Mouse (Mus musculus): Measurements from ENCODE around the gene Pfpl.
A peak's percentile ranks its signal among the peaks of the same experiment; 100 is the strongest.

Pfpl gene

DNA sequence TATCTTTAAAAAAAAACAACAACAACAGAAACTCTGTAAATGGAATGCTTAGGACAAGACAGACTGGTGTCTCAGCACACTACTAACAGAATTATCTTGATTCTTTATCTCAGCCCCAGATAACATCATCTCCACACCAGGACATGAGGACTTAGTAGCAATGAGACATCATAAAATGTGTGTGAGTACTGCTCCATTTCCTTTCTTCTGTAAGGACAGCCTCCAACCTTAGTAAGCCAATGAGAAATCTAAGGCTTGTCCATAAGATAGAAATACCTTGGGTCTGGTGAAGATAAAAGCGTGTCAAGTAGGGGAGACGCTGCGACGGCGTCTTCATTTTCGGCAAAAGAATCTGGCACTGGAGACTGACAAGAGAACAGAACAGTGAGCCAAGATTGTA, at the start of gene Pfpl:
Gene Pfpl (plus strand): TSS at position 301 of the 400 bp plus-strand sequence.
- no peak for DNase-seq (ENCODE audit: low spot score in 2 of 2)

DNA sequence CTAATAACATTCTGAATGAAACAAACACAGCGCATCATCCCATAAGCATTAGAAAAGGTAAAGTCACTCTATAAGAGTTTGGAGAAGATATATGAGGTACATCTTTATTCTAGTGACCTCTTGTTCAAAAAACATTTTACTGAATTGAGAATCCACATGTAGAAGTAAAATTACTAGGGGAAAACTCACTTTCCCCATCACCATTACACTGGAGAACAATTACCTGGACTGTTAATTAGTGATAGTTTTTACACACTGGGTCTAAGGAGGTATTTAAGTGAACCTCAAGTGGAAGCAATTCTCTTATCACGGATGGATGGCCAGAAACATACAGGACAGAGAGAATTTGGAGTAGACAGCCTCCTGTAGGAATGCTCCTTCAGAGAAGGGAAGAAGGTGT, 40.7 kb upstream of the Pfpl start, which contains the start of gene Olfr1440:
Gene Olfr1440 (plus strand): TSS at position 301 of the 400 bp plus-strand sequence.
- no peak for DNase-seq (ENCODE audit: low spot score in 2 of 2)

DNA sequence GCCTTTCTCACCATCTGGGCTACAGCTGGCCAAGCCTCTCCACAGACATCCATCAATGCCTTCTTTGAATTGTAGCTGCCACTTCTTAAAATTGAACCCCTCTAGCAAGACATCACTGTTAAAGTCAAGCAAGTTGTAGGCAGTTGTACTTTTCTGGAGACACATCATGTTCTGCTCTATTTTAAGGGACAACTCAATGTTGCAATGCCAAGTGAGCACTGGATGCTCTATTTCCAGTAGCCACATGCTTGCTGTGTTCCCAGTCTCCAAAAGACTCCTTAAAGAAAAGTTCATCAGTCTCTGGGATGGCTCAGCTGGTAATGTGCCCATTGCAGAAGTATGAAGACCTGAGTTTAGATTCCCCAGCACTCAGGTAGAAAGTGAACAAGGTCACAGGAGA, 14.0 kb upstream of the Pfpl start:
- no peak for DNase-seq (ENCODE audit: low spot score in 2 of 2)

DNA sequence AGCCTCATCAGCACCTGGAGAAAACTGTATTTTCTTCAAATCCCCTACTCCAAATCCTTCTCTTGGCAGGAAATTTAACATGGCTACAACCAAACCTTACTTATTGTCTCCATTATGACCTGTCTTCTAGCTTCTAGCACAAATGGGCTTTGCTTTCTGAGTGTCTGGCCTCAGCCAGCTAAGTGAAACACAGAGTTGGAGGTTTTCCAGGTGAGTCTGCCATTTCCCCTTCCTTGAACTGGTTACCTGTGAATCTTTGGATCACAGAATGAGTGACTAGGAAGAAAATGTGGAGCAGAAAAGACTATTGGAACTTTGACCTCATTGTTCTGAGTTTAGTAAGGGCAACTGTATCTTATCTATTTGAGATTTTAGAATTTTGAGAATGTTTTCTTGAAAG, 10.3 kb upstream of the Pfpl start, which contains the start of gene Olfr1441:
Gene Olfr1441 (plus strand): TSS at position 73 of the 400 bp plus-strand sequence.
- no peak for DNase-seq (ENCODE audit: low spot score in 2 of 2)

DNA sequence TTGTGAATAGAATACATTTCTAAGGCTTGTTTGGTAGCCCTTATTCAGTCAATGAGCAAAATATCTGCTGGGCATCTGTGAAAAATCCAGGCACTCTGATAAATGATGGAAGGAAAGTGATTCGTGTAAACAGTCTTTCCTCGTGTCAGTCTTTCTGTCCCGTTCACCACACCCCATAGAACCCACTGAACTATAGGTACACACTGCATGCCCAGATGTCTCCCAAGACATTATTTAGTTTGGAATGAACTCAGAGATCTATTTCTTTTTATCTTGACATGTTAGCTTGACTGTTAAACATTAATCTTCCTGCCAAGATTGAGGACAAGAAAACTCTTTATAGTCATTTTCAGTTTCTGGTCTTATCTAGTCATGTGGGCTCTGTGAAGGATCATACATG, 9.4 kb upstream of the Pfpl start:
- no peak for DNase-seq (ENCODE audit: low spot score in 2 of 2)

DNA sequence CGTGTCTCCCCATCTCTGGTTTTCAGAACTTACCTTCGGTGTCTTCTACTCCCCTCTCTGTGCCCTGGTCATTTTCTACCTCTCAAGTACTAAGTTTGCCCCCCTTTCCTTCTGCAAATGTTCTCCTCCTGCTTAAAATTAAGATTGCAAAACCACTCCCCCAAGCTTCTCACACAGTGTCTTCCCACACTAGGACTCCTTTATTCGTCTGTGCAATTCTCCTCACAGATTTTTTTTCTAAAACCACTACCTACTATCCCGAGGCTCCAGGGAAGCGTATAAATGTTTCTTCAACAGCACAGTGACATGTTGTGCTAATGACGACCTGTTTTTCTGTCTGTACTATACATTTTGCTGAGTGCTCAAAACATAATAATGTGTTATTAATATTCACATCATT, 7.2 kb upstream of the Pfpl start:
- no peak for DNase-seq (ENCODE audit: low spot score in 2 of 2)

DNA sequence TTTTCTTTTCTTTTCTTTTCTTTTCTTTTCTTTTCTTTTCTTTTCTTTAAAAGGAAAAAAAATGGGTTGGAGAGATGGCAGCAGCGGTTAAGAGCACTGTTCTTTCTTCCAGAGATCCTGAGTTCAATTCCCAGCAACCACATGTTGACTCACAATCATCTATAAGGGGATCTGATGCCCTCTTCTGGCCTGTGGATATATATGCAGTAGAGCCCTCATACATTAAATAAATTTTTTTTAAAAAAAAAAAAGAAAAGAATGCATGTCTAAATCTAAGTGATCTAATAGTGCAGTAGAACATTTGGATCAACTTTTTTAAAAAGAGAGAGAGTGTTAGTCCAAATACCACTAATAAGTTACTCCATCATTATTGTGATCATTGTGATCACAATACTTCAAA, 6.0 kb upstream of the Pfpl start:
- no peak for DNase-seq (ENCODE audit: low spot score in 2 of 2)

DNA sequence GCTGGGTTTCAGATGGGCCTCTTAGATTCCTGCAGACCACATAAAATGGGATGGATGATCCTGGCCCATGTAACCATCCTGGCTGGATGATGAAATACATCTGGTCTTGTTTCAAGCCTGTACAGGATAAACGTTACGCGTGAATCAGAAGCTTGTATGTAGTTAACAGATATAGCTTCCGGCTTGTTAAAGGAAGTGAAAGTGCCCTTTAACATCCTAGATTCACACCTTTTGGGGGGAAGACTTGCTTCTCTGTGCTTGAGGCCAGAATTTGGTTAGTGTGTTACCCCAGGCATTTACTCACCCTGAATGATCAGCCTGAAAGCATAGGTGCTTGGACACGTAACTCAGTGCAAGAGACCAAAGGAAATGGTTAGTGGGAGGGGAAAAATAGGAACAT, 604 bp upstream of the Pfpl start:
- DNase-seq (ENCODE audit: low spot score in 2 of 2) = no peak

DNA sequence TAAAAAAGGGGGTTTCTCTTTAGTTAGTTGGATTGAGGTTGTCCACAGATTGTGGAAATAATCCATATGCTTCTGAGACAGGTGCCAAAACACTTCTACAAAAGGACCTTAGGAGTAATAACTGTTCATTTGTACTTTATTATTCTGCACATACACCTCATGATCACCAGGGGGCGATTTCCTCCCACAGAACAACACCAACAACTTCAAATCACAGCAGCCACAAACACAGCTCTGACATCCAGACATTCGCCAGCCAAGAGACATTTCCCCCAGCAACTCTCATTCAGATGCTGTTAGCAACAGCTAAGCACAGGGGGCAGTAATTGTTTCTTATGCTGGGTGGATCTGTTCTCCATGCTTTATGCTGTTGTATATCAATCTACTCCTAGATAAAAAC, 5.3 kb downstream of the Pfpl start:
- peak; percentile 7 to 18 for DNase-seq (ENCODE audit: low spot score in 2 of 2)

DNA sequence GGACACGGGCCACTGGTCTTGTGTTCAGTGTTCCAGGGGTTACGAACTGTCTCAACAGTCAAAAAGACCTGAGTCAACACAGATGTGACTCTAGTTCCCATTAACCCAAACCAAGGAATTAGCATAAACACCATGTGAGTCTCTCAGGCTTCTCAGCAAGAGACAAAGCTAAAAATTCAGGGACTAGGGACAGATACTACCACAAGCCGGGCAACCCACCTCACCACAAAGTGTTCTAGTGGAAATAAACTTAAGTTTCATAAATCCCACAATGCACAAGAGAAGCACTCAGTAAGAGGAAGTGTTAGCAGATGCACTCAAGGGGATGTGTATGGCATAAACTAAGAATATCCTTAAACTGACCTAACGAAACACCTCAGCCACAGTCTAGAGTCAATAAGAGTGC, 7.3 kb downstream of the Pfpl start:
- no peak for DNase-seq (ENCODE audit: low spot score in 2 of 2)

DNA sequence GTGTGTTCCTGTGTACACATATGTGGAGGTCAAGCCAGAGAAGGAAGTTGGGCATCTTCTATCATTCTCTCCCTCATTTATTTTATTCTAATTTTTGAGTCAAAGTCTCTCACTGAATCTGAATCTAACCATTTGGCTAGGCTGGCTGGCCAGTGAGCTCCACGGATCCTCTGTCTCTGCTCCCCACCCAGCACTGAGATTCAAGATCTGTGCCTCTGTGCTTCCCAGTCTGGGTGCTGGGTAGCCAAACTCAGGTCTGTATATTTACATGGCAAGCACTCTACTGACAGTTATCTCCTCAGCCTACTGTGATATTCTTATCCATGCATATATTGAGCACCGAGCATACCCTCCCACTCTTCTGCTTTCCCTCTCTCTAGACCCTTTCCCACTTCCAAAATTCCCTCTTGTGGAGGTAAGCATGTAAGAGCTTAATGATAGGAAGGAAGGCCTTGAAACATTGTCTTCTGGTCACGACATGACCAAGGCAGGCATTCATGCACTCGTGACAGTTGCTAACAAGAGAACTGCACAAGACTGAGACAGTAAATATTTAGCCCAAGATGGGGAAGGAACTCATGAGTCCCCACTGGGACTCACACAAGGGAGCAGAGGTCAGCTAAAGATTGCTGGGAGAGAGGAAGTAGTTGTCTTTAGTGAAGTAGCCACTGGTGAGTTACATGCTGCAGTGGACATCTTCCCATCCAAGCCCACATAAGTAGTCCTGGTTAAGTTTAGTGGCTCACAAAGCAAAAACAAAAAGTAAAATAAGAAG, 8.2 kb downstream of the Pfpl start:
- no peak for DNase-seq (ENCODE audit: low spot score in 2 of 2)

DNA sequence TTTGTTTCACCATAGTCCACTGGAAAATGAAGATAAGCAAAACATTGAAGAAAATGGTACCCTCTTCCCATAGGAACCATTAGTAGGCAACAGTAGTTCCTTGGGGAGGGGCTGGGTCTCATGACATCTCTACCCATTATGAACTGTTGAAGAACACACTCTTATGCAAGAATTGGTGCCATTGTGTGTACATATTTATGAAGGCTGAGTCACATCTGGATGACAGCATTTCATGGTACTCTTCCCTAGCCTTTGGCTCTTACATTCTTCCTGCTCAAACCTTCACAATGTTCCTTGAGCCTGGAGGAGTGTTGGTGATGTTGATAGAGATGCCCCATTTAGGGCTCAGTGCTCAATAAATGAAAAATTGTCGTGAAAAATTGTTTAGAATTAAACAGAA, 11.9 kb downstream of the Pfpl start:
- no peak for DNase-seq (ENCODE audit: low spot score in 2 of 2)

DNA sequence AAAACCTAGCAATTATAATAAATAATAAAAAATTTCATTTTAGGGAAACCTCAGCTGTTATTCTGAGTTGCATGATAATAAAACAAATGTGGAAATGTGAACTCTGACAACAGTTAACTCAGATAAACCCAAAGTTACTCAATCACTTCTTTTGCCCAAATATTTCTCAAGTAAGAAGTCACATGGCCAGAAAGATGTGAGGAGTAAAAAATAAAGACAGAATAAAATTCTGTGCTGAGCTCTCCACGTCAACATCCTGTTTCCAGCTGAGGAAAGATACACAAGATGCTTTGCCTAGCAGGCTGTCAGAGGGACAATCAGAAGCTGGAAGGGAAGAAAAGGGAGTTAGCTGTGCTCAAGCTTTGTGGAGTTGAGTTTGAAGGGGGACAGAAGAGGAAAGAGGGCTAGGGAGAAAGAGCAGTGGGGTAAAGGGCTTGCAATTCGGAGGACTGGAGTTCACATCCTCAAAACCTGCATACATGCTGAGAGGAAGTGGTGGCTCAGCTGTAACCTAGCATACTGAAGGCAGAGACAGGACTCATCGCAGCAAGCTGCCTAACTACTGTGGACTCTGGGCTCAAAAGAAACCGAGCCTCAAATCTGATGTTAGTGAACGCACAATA, 12.5 kb downstream of the Pfpl start:
- DNase-seq (ENCODE audit: low spot score in 2 of 2) = no peak

DNA sequence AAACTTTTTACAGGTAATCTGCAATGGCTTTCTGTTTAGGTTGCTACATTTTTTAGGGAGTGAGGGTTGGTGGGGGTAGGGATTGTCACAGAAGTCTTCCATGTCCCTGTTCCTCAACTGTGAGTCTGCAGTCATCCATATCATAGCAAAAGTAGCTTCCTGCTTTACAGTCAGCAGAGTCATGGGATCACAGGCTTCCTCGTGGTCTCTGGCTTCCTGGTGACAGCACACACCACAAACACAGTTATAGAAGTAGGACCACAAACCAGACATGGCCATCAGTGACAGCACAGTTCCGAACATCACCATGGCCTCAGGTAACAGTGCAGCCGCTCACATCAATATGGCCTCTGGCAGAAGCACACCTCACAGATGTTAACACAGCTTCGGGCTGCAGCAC, 14.9 kb downstream of the Pfpl start:
- no peak for DNase-seq (ENCODE audit: low spot score in 2 of 2)

DNA sequence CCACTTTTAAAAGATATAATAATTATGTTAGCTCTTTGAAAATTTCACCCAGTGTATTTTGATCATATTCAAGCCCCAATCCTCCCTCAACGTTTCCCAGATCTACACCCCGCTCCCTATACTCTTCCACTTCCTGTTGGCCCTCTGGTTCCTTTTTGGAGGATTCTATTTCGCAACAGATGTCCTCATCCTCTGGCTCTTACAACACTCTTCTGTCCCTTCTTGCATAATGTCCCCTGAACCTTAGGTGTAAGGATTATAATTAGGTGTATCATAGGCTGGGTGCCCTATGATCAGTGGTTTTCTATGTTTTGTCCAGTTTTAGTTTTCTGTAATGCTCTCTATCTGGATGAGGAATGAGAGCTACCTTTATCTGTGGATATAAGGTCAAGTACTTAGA, 17.3 kb downstream of the Pfpl start:
- DNase-seq (ENCODE audit: low spot score in 2 of 2) = no peak

DNA sequence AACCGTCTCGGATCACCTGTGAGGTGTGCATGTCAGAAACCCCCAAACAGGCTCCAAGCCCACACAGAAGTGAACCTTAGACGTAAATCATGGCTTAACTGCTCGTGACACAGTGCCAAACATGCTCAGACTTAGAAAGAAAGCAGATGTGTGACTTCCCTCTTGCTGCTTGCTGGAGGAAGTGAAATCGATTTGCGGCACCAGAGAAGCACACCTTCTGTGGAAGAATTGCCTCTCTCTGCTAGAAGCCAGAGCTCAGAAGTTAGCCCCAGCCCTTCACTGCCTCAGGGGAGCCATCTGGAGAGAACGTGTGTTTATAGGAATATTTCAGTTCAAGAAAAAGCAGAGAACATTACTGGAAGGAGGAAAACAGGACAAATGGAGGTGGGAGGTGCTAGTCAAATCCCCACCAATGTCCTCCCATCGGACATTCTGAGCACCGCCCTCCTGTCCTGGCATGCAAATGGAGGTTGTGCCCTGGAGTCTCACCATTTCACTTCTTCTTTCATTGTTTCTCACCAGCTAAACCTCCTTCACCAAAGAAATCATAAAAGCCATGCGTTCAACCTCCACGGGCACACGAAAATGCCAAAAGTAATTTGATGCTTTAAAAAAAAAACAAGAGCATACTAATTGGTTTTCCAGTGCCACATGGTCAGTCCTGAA, 29.8 kb downstream of the Pfpl start:
- DNase-seq (ENCODE audit: low spot score in 2 of 2) = no peak

DNA sequence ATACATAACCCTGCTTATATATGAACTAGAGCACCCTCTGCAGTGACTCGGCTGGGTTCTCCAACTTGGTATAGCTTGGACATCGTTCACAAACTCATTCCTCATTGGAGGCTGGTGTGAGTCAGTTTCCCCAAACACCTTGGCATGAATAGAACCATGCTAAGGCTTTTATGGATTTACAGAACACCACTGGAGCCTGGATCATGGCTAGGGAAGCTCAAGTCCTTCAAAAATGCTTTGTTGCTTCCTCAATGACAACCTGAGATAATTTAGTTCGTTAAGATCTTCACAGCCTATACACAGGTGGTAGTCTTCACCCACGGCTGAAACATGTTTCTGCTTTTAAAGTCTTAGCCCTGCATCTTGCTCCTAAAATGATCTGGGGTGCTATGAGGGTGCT, 31.8 kb downstream of the Pfpl start:
- DNase-seq (ENCODE audit: low spot score in 2 of 2) = no peak

DNA sequence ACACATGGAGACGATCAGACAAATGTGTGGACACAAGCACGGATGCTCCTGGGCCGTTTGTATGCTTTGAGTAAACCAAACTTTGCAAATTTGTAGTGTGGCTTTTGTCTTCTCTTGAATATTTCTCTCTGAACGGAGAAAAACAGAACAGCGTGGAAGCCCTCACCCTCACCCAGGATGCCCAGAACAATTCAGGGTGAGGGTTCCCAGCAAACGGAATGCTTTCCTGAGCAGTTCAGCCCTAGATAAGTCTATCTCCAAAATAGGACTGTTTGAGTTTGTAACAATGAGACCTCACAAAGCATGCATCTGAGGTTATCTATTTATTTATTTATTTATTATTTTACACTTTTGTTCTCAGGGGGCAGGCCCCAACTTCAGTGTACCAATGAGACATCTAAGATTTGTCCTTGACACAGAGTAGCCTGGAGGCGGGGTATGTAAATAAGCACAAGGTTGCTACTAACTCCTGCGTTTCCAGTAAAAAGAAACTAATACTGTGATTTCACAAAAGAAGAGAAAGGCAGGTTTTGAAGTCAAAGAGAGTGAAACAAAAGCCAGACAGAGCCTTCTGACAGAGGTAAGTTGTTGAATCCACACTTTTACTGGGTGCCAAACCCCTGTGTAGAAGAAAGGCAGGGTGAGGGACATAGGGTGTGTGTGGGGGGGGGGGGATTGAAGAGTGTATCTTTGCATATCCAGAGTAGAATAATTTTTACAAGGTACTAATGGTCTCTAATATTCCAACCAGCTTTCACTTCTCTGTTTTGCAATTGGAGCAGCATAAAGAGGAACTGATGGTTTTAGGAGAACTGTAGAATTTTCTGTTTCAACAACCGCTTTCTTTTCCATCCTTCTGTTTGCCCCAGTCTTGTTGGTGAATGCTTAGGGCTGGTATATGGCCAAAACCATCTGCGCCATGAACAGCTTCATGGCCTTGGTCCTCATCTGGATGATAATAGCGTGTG, 32.9 kb downstream of the Pfpl start, which contains the start of gene Mpeg1:
Gene Mpeg1 (plus strand): TSS at position 498 of the 968 bp plus-strand sequence.
- DNase-seq (ENCODE audit: low spot score in 2 of 2) = no peak

DNA sequence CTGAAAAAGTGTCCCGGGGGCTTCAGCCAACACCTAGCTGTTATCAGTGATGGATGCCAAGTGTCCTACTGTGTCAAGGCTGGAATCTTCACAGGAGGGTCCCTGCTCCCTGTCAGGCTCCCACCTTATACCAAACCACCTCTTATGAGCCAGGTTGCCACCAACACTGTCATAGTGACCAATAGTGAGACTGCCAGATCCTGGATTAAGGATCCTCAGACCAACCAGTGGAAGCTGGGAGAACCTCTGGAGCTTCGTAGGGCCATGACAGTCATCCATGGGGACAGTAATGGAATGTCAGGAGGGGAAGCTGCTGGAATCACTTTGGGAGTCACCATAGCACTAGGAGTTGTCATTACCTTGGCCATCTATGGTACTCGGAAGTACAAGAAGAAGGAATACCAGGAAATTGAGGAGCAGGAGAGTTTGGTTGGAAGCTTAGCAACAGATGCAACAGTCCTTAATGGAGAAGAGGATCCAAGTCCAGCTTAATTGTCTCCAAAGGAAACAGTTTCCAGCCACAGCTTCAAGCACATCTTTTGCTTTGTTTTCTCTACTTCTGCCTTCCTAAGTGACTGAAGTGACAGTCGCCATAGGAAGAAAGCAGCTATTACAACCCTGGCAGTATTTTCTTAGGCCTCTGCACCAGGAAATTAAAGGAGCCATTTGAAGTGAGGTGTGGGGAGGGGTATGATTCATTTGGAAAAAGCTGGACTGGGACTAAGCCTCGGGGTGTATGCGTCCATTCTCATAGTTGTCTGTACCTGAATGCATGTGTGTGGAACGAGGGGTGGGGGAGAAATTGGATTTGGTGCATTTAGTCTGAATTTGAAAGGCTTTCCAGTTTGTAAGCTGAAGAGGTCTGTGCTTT, 35.4 kb downstream of the Pfpl start:
- no peak for DNase-seq (ENCODE audit: low spot score in 2 of 2)

DNA sequence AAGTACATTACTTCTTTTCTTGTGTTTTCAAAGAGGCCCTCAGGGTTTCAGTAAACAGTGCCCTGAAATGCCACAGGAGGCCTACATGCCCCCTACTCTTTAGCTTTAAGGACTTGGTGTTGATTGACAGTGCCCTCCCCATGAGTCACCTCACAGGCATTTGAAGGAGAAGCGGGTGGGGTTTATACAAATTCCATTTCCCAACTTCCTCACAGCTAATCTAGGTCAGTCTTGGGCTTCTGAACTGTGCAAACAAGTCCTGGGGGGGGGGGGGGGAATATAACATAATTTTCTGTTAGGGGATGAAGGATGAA, 36.0 kb downstream of the Pfpl start:
- no peak for DNase-seq (ENCODE audit: low spot score in 2 of 2)

DNA sequence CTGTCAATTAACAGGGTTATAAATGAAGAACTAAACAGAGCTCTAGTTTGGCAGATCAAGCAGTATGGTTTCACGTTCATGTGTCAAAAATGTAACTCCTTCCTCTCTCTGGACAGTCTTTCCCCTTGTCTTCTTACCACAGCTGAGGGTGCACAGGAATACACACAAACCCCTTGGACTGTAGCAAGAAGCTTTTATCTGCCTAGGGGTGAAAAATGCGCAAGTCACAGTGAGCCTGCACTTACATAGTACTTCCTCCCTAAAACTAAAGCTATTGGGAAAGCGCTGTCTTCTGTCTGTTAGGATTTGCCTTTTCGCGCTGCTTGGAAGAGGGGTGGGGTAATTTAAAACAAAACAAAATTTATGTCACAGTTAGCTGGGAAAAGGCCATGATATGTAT, 36.4 kb downstream of the Pfpl start:
- DNase-seq (ENCODE audit: low spot score in 2 of 2) = no peak

All from right cerebral cortex, adult 2 months (tissue).